Mouse (Mus musculus) ES-CJ7 (cell line): ENCODE results near the gene Dcaf1.

Experiments used
- DNase-seq: peaks from one replicate; pipeline ENCODE4 v3.0.0; 2011; ENCODE audit warnings: low read depth, low spot score

The Dcaf1 gene

GRCm38 (mm10) chr9:106821618-106822380 lies at the start of gene Dcaf1:
Gene Dcaf1, plus strand, starts transcription at chr9:106821874.
- DNase-seq: peak; percentile 99

- no peak for DNase-seq
Measured at GRCm38 (mm10) chr9:106776116-106776515, 45.6 kb upstream of the Dcaf1 start.

DNA sequence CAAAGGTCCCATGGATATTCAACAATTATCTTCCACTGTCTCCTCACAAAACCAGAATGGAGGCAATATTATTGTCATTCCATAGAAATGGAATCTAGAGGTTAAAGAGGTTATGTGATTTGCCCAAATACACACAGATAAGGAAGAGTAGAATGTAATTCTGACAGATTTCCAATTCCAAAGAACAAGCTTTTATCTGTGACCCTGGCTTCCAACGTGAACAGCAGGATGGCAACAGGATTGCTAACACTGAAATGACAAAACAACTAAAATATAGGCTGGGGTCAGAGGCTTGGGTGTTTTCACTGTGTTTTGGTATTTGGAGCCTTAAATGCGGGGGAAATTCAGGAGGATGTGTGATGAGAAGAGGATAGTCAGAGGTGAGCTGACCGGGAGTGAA lies 44.3 kb upstream of the Dcaf1 start:
- no peak for DNase-seq

DNA sequence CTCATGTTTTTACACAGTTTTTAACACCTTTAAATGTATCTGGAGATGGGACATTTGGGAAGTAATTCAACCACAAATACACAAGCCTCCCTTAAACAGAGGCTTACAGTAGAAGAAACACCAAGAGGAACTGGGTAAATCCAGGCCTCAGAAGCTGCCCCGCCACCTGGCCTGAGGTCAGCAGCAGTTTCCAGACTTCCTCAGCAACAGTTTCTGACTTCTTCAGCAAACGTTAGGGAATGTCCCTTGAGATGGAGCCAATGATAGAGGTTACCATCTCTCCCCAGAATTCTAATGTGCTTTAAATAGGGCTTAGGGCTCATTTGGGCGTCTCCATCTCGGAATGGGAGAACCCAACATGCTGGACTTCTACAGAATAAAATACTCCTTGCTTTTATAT lies 43.4 kb upstream of the Dcaf1 start:
- no peak for DNase-seq

- DNase-seq: no peak
Measured at GRCm38 (mm10) chr9:106780086-106780485, 41.6 kb upstream of the Dcaf1 start.

DNA sequence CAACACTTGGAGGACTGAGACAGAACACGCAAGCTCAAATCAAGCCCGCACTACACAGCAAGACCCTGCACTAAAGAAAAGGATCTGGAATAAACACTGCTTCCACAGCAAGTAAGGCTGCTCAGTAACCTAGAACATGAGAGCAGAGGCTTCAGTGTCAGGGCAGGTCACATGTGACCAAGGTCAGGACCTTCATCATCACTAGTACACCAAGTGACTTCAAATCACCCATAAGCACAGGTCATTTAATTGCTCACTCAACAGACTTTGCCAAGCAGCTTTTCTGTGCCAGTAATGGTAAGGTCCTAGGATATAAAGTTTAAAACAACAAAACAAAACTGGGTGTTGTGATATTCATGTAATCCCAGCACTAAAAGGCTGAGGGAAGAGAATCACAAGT lies 38.1 kb upstream of the Dcaf1 start:
- DNase-seq: no peak

- DNase-seq: no peak
Measured at GRCm38 (mm10) chr9:106785206-106785605, 36.5 kb upstream of the Dcaf1 start.

GRCm38 (mm10) chr9:106787979-106788811 lies 33.5 kb upstream of the Dcaf1 start:
- DNase-seq: no peak

- DNase-seq: peak; percentile 83
Measured at GRCm38 (mm10) chr9:106788812-106789321, 32.8 kb upstream of the Dcaf1 start, which contains the start of gene Rad54l2. Gene Rad54l2, minus strand, starts transcription at chr9:106789194.

DNA sequence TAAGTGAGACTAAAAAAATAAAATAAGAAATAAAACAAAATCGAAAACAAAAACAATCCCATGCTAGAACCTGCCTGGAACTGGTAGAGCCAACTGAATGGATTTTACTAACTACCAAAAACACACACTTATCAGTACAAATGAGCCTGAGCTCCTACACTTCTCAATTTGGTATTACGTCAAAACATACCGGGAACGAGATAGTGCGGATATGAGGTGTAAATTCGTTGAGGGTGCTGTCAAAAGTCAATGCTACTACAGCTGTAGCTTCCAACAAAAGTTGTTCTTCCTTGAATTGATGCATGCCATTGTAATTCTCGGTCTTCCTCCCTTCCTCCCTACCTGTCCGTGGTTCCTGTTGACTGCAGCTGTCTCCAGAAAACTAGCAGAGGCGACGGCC lies 32.3 kb upstream of the Dcaf1 start:
- no peak for DNase-seq

GRCm38 (mm10) chr9:106790831-106791230 lies 30.8 kb upstream of the Dcaf1 start:
- DNase-seq: no peak

- no peak for DNase-seq
Measured at GRCm38 (mm10) chr9:106806503-106806902, 15.2 kb upstream of the Dcaf1 start.

- DNase-seq: no peak
Measured at GRCm38 (mm10) chr9:106818191-106818590, 3.5 kb upstream of the Dcaf1 start.

GRCm38 (mm10) chr9:106819201-106819600 lies 2.5 kb upstream of the Dcaf1 start:
- peak; percentile 70 for DNase-seq

GRCm38 (mm10) chr9:106821050-106821617 lies 540 bp upstream of the Dcaf1 start:
- no peak for DNase-seq

GRCm38 (mm10) chr9:106822381-106823104 lies 869 bp downstream of the Dcaf1 start:
- DNase-seq: peak; percentile 92

DNA sequence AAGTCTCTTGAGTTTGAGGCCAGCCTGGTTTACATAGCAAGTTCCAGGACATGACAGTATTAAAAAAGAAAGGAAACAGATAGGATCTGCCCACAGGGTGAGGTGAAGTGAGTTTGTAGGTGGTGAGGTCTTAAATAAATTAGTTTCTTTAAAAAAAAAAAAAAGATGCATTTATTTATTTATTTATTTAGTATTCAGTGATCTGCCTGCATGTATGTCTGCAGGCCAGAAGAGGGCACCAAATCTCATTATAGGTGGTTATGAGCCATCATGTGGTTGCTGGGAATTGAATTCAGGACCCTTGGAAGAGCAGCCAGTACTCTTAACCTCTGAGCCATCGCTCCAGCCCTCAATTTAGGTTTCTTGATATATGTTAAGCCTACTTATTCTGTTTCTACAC lies 18.9 kb downstream of the Dcaf1 start:
- no peak for DNase-seq

- peak; percentile 46 for DNase-seq
Measured at GRCm38 (mm10) chr9:106842800-106843199, 21.1 kb downstream of the Dcaf1 start.

DNA sequence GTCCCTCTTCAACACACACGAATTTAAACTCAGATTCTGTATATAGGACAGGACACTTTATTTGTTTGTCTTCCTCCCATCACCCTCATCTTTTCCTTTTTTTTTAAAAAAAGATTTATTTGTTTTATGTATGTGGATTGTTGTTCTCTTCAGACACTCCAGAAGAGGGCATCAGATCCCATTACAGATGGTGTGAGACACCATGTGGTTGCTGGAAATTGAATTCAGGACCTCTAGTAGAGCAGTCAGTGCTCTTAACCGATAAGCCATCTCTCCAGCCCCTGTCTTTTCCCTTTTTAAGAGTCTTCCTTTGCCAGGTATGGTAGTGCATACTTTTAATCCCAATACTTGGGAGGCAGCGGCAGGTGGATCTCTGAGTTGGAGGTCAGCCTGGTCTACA lies 35.0 kb downstream of the Dcaf1 start:
- no peak for DNase-seq

- DNase-seq: no peak
Measured at GRCm38 (mm10) chr9:106858036-106858435, 36.4 kb downstream of the Dcaf1 start.

- DNase-seq: no peak
Measured at GRCm38 (mm10) chr9:106874216-106874615, 52.5 kb downstream of the Dcaf1 start.

DNA sequence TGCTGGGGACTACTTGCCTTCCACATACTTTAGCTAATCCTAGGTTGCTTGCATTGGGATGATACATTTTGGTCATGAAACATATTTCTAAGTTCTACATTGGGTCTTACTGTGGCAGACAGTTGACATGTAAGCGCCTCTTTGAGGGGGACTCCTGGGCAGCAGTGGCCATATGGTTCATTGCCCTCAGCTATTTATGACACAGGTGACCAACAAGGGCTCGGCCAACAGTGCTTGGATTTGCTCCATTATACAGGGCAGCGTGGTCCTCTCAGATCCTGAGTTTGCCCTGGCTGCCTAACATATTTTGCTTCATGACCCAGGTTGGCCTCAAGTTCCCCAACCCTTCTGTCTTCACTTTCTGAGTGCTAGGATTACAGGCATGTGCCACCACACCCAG lies 55.0 kb downstream of the Dcaf1 start:
- no peak for DNase-seq
